Mouse (Mus musculus): ENCODE results near the gene Olfr159. TPM values are rescaled to one million over a fixed set of nuclear protein-coding genes. Genes with fewer than 3 reads are reported as not detected.

The Olfr159 gene
- polyA plus RNA-seq, 1 experiment from 2014 or later, result not detected

GRCm38 (mm10) chr4:43727718-43728575 is 42.9 kb downstream of the Olfr159 start:
- Histone ChIP-seq H3K9ac (replicated peaks) (no peak overlapping the region), H3K4me3 (replicated peaks) (no peak overlapping the region), H3K9me3 (no peaks in the 10 kb centered on the region), H3K4me1 (replicated peaks) (no peaks in the 10 kb centered on the region), H3K4me2 (replicated peaks) (no peak overlapping the region), H3K27me3 (no peaks in the 10 kb centered on the region), H3K36me3 (no peaks in the 10 kb centered on the region), H3K27ac (no peak overlapping the region)
- WGBS, result 78% methylated on average over 7 of the region's 7 CpGs
- ATAC-seq, result no peak

GRCm38 (mm10) chr4:43726995-43727394 is 43.8 kb downstream of the Olfr159 start, which contains the start of gene Hrct1:
Gene Hrct1 (plus strand): TSS chr4:43727188.
- no peak for ATAC-seq
- no peak within 1 kb of the TSS for H3K9ac ChIP-seq (replicated peaks)
- H3K4me1 ChIP-seq (replicated peaks), result no peaks in the 10 kb centered on the region
- H3K4me2 ChIP-seq (replicated peaks), result no peak within 1 kb of the TSS
- no peaks in the 10 kb centered on the region for H3K9me3 ChIP-seq
- H3K36me3 ChIP-seq, result no peaks in the 10 kb centered on the region
- H3K27me3 ChIP-seq, result no peaks in the 10 kb centered on the region
- no peak within 1 kb of the TSS for H3K4me3 ChIP-seq (replicated peaks)
- no peak within 1 kb of the TSS for H3K27ac ChIP-seq
- 62% methylated on average over 3 of the region's 3 CpGs for whole genome bisulfite sequencing

GRCm38 (mm10) chr4:43726228-43726993 is 44.4 kb downstream of the Olfr159 start:
- Histone ChIP-seq H3K9me3 (no peaks in the 10 kb centered on the region), H3K27ac (no peak overlapping the region), H3K4me3 (replicated peaks) (no peak overlapping the region), H3K9ac (replicated peaks) (no peak overlapping the region), H3K27me3 (no peaks in the 10 kb centered on the region), H3K4me1 (replicated peaks) (no peaks in the 10 kb centered on the region), H3K4me2 (replicated peaks) (no peak overlapping the region), H3K36me3 (no peaks in the 10 kb centered on the region)
- WGBS, result 73% methylated on average over 12 of the region's 12 CpGs
- ATAC-seq, result no peak

DNA sequence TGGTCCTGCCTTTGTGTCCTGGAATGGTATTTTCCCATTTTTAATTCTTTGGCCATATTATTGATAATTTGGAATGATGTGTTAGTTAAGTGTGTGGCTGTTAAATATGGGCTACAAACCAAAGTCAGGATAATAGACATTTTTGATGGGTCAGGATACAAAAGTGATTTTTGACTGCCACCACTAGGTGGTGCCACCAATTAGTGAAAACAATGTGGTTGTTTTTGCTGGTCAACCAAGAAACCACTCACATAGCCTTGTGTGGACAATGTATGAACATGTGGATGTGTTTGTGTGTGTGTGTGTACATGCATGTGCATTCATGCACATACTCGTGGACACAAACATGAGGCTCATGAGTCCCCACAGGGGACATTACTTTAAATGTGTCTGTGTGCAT is 46.0 kb downstream of the Olfr159 start:
- no peaks in the 10 kb centered on the region for H3K36me3 ChIP-seq
- H3K4me2 ChIP-seq (replicated peaks), result no peak overlapping the region
- ATAC-seq, result no peak
- H3K27me3 ChIP-seq, result no peaks in the 10 kb centered on the region
- H3K27ac ChIP-seq, result no peak overlapping the region
- 31% methylated on average over 1 of the region's 1 CpGs for WGBS
- H3K4me3 ChIP-seq (replicated peaks), result no peak overlapping the region
- no peak overlapping the region for H3K9ac ChIP-seq (replicated peaks)
- H3K9me3 ChIP-seq, result no peaks in the 10 kb centered on the region
- H3K4me1 ChIP-seq (replicated peaks), result 0 out of 2 replicates have a peak, but pooled peaks cover 3% of the 10 kb centered on the region

- ATAC-seq, result no peak
- WGBS, result 90% methylated on average over 4 of the region's 4 CpGs
- Histone ChIP-seq H3K27me3 (no peaks in the 10 kb centered on the region), H3K4me1 (replicated peaks) (0 out of 2 replicates have a peak, but pooled peaks cover 3% of the 10 kb centered on the region), H3K4me2 (replicated peaks) (no peak overlapping the region), H3K9ac (replicated peaks) (no peak overlapping the region), H3K4me3 (replicated peaks) (no peak overlapping the region), H3K9me3 (no peaks in the 10 kb centered on the region), H3K27ac (no peak overlapping the region), H3K36me3 (no peaks in the 10 kb centered on the region)
These were observed 48.6 kb downstream of the Olfr159 start for GRCm38 (mm10) chr4:43722191-43722590.

- no peak overlapping the region for H3K27ac ChIP-seq
- H3K9me3 ChIP-seq, result no peaks in the 10 kb centered on the region
- 0 out of 2 replicates have a peak, but pooled peaks cover 3% of the 10 kb centered on the region for H3K4me1 ChIP-seq (replicated peaks)
- WGBS, result 62% methylated on average over 13 of the region's 16 CpGs
- no peaks in the 10 kb centered on the region for H3K36me3 ChIP-seq
- H3K27me3 ChIP-seq, result no peaks in the 10 kb centered on the region
- no peak overlapping the region for H3K4me2 ChIP-seq (replicated peaks)
- no peak for ATAC-seq
- no peak overlapping the region for H3K4me3 ChIP-seq (replicated peaks)
- no peak overlapping the region for H3K9ac ChIP-seq (replicated peaks)
These were observed 50.1 kb downstream of the Olfr159 start for GRCm38 (mm10) chr4:43720491-43721228.

Other genes with a start within 250 kb of the Olfr159 start
- 13.2 TPM in 2 replicates for gene Tpm2, start 247.2 kb downstream of the Olfr159 start, polyA plus RNA-seq (2015; fragmentation: Nextera tagmentation; extraction: Ambion mirVana)
- 72.6 and 80.4 TPM in 2 replicates for gene Creb3, start 208.7 kb downstream of the Olfr159 start, polyA plus RNA-seq (2015; fragmentation: Nextera tagmentation; extraction: Ambion mirVana)
- 59.8 and 67.0 TPM in 2 replicates for gene Tln1, start 208.3 kb downstream of the Olfr159 start, polyA plus RNA-seq (2015; fragmentation: Nextera tagmentation; extraction: Ambion mirVana)
- 24.5 and 26.1 TPM in 2 replicates for gene Rgp1, start 192.3 kb downstream of the Olfr159 start, polyA plus RNA-seq (2015; fragmentation: Nextera tagmentation; extraction: Ambion mirVana)
- gene Gba2, start 192.1 kb downstream of the Olfr159 start, polyA plus RNA-seq (2015; fragmentation: Nextera tagmentation; extraction: Ambion mirVana), result 53.8 and 58.4 TPM in 2 replicates
- gene Msmp, start 186.5 kb downstream of the Olfr159 start, polyA plus RNA-seq (2015; fragmentation: Nextera tagmentation; extraction: Ambion mirVana), result 0.77 and 2.1 TPM in 2 replicates
- 13.8 and 14.7 TPM in 2 replicates for gene Npr2, start 139.1 kb downstream of the Olfr159 start, polyA plus RNA-seq (2015; fragmentation: Nextera tagmentation; extraction: Ambion mirVana)
- 5.5 and 5.6 TPM in 2 replicates for gene Spag8, start 117.4 kb downstream of the Olfr159 start, polyA plus RNA-seq (2015; fragmentation: Nextera tagmentation; extraction: Ambion mirVana)
- 75.6 and 77.9 TPM in 2 replicates for gene Hint2, start 114.5 kb downstream of the Olfr159 start, polyA plus RNA-seq (2015; fragmentation: Nextera tagmentation; extraction: Ambion mirVana)
- 16.3 and 17.1 TPM in 2 replicates for gene Tmem8b, start 102.0 kb downstream of the Olfr159 start, polyA plus RNA-seq (2015; fragmentation: Nextera tagmentation; extraction: Ambion mirVana)
- 1.8 and 2.4 TPM in 2 replicates for gene Fam221b, start 101.9 kb downstream of the Olfr159 start, polyA plus RNA-seq (2015; fragmentation: Nextera tagmentation; extraction: Ambion mirVana)
- 0.08 TPM in 1 of 2 replicates, not detected in the other for gene Olfr70, start 70.2 kb downstream of the Olfr159 start, polyA plus RNA-seq (2015; fragmentation: Nextera tagmentation; extraction: Ambion mirVana)
- gene Olfr71, start 60.8 kb downstream of the Olfr159 start, polyA plus RNA-seq (2015; fragmentation: Nextera tagmentation; extraction: Ambion mirVana), result 0.08 and 0.10 TPM in 2 replicates
- gene Hrct1, start 43.8 kb downstream of the Olfr159 start, polyA plus RNA-seq (2015; fragmentation: Nextera tagmentation; extraction: Ambion mirVana), result 0.13 and 0.35 TPM in 2 replicates
- 0.05 TPM in 1 of 2 replicates, not detected in the other for gene Spaar, start 41.0 kb downstream of the Olfr159 start, polyA plus RNA-seq (2015; fragmentation: Nextera tagmentation; extraction: Ambion mirVana)
- gene Olfr156, start 52.9 kb upstream of the Olfr159 start, polyA plus RNA-seq (2015; fragmentation: Nextera tagmentation; extraction: Ambion mirVana), result not detected in 2 replicates
- not detected in 2 replicates for gene Olfr157, start 69.2 kb upstream of the Olfr159 start, polyA plus RNA-seq (2015; fragmentation: Nextera tagmentation; extraction: Ambion mirVana)
- gene Olfr155, start 80.6 kb upstream of the Olfr159 start, polyA plus RNA-seq (2015; fragmentation: Nextera tagmentation; extraction: Ambion mirVana), result not detected in 2 replicates
- 6.0 TPM in 2 replicates for gene Reck, start 104.5 kb upstream of the Olfr159 start, polyA plus RNA-seq (2015; fragmentation: Nextera tagmentation; extraction: Ambion mirVana)
- 33.7 and 35.3 TPM in 2 replicates for gene Glipr2, start 186.4 kb upstream of the Olfr159 start, polyA plus RNA-seq (2015; fragmentation: Nextera tagmentation; extraction: Ambion mirVana)
- not detected in 2 replicates for gene Ccin, start 212.5 kb upstream of the Olfr159 start, polyA plus RNA-seq (2015; fragmentation: Nextera tagmentation; extraction: Ambion mirVana)
- gene Clta, start 233.4 kb upstream of the Olfr159 start, polyA plus RNA-seq (2015; fragmentation: Nextera tagmentation; extraction: Ambion mirVana), result 275 TPM in 2 replicates

Measured in midbrain, embryonic 13.5 days (tissue).